Mouse (Mus musculus) lung, adult 2 months (tissue): ENCODE measurements around the gene Srrm4.

Source experiments
- CTCF ChIP-seq: fragments of 200-500 bp; IDR thresholded peaks from 2 replicates; pipeline ENCODE4 v1.5.1; 2011; ENCODE audit warnings: mild to moderate bottlenecking, low read length, control low read depth; ENCODE audit not compliant: insufficient read depth
- POLR2A ChIP-seq: fragments of 200-500 bp; IDR thresholded peaks from 2 replicates; pipeline ENCODE4 v1.6.1; 2011; ENCODE audit warnings: low read depth, mild to moderate bottlenecking, control low read depth, low read length, borderline replicate concordance; ENCODE audit errors: extremely low read depth

- TF ChIP-seq CTCF (no peak), POLR2A (no peak)
These were observed 158.7 kb downstream of the Srrm4 start for GRCm38 (mm10) chr5:116432871-116433270.
